Mouse (Mus musculus) embryonic facial prominence, embryonic 13.5 days (tissue): ENCODE measurements around the gene Ramp1. TPM values are rescaled to one million over a fixed set of nuclear protein-coding genes. Genes with fewer than 3 reads are reported as not detected.

Source experiments
- ATAC-seq: fragments of 200-750 bp; cut with Nextera tagmentation; 2 replicates; pipeline ENCODE4 v1.8.0; 2017; ENCODE audit warnings: low read depth; ENCODE audit not compliant: insufficient number of reproducible peaks, insufficient read depth, low FRiP score, low TSS enrichment
- H3K27ac ChIP-seq: fragments of 300-500 bp; sonication (generic); 2 replicates; pipeline ENCODE4 v1.5.1; 2015; ENCODE audit warnings: moderate library complexity, mild to moderate bottlenecking, inconsistent platforms
- H3K27me3 ChIP-seq: fragments of 300-500 bp; sonication (generic); 2 replicates; pipeline ENCODE4 v1.6.1; 2015; ENCODE audit warnings: mild to moderate bottlenecking, inconsistent platforms
- H3K36me3 ChIP-seq: fragments of 300-500 bp; sonication (generic); 2 replicates; pipeline ENCODE4 v1.6.1; 2015; ENCODE audit warnings: mild to moderate bottlenecking, inconsistent platforms
- H3K4me1 ChIP-seq: fragments of 300-500 bp; sonication (generic); 2 replicates; pipeline ENCODE4 v1.6.1; 2015; ENCODE audit warnings: inconsistent platforms
- H3K4me2 ChIP-seq: fragments of 300-500 bp; sonication (generic); 2 replicates; pipeline ENCODE4 v1.6.1; 2015; ENCODE audit warnings: moderate library complexity, mild to moderate bottlenecking, inconsistent platforms
- H3K4me3 ChIP-seq: fragments of 300-500 bp; sonication (generic); 2 replicates; pipeline ENCODE4 v1.5.1; 2015; ENCODE audit warnings: mild to moderate bottlenecking, inconsistent platforms
- H3K9ac ChIP-seq: fragments of 300-500 bp; sonication (generic); 2 replicates; pipeline ENCODE4 v1.6.1; 2015; ENCODE audit warnings: mild to moderate bottlenecking, inconsistent platforms
- H3K9me3 ChIP-seq: fragments of 300-500 bp; sonication (generic); 2 replicates; pipeline ENCODE4 v1.6.1; 2016; ENCODE audit warnings: inconsistent platforms
- WGBS: fragments of 180-500 bp; shearing (Covaris S2); methylation state at CpG from one replicate; pipeline ENCODE4 v1.1.7; 2015; ENCODE audit warnings: mixed read lengths; 5-methylcytosine and 5-hydroxymethylcytosine counted together
- polyA plus RNA-seq: library from polyadenylated mRNA; unstranded; fragments of >200 nt; fragmentation: Nextera tagmentation; extraction: Ambion mirVana; gene quantifications from 2 replicates; pipeline ENCODE4 v1.2.1, GENCODE M21; 2015

Gene Ramp1
- polyA plus RNA-seq, 1 experiment from 2014 or later, result 6.1 TPM

GRCm38 (mm10) chr1:91181261-91181660 lies 1.6 kb downstream of the Ramp1 start:
- Histone ChIP-seq H3K4me1 (peaks cover 31% of the 10 kb centered on the region), H3K36me3 (no peaks in the 10 kb centered on the region), H3K27ac (no peak overlapping the region), H3K9me3 (0 out of 2 replicates have a peak, but pooled peaks cover under 1% of the 10 kb centered on the region), H3K9ac (no peak overlapping the region), H3K4me3 (no peak overlapping the region), H3K4me2 (peak overlapping the region; percentile 16), H3K27me3 (peaks cover 24% of the 10 kb centered on the region)
- 60% methylated on average over 5 of the region's 5 CpGs for WGBS
- ATAC-seq, result no peak

GRCm38 (mm10) chr1:91181784-91182450 lies 2.3 kb downstream of the Ramp1 start:
- peaks cover 31% of the 10 kb centered on the region for H3K4me1 ChIP-seq
- H3K27me3 ChIP-seq, result peaks cover 24% of the 10 kb centered on the region
- H3K4me3 ChIP-seq, result no peak overlapping the region
- 0 out of 2 replicates have a peak, but pooled peaks cover 3% of the 10 kb centered on the region for H3K9me3 ChIP-seq
- 29% methylated on average over 12 of the region's 12 CpGs for WGBS
- no peak overlapping the region for H3K9ac ChIP-seq
- H3K27ac ChIP-seq, result no peak overlapping the region
- ATAC-seq, result no peak
- H3K4me2 ChIP-seq, result peak overlapping the region; percentile 16; the same call in 1 of the 2 replicates
- H3K36me3 ChIP-seq, result no peaks in the 10 kb centered on the region

GRCm38 (mm10) chr1:91183305-91183704 lies 3.7 kb downstream of the Ramp1 start:
- 80% methylated on average over 10 of the region's 10 CpGs for WGBS
- H3K4me2 ChIP-seq, result no peak overlapping the region
- H3K27ac ChIP-seq, result no peak overlapping the region
- H3K9me3 ChIP-seq, result 0 out of 2 replicates have a peak, but pooled peaks cover 3% of the 10 kb centered on the region
- no peak for ATAC-seq
- no peak overlapping the region for H3K9ac ChIP-seq
- H3K27me3 ChIP-seq, result peaks cover 24% of the 10 kb centered on the region
- peaks cover 31% of the 10 kb centered on the region for H3K4me1 ChIP-seq
- no peak overlapping the region for H3K4me3 ChIP-seq
- no peaks in the 10 kb centered on the region for H3K36me3 ChIP-seq

GRCm38 (mm10) chr1:91186677-91187076 lies 7.1 kb downstream of the Ramp1 start:
- WGBS, result 84% methylated on average over 6 of the region's 6 CpGs
- H3K9ac ChIP-seq, result no peak overlapping the region
- H3K9me3 ChIP-seq, result 0 out of 2 replicates have a peak, but pooled peaks cover 3% of the 10 kb centered on the region
- H3K4me2 ChIP-seq, result no peak overlapping the region
- peaks cover 11% of the 10 kb centered on the region; the same call in 1 of the 2 replicates for H3K4me1 ChIP-seq
- H3K27ac ChIP-seq, result no peak overlapping the region
- ATAC-seq, result no peak
- H3K4me3 ChIP-seq, result no peak overlapping the region
- H3K27me3 ChIP-seq, result no peaks in the 10 kb centered on the region
- no peaks in the 10 kb centered on the region for H3K36me3 ChIP-seq

GRCm38 (mm10) chr1:91187315-91187714 lies 7.7 kb downstream of the Ramp1 start:
- no peak for ATAC-seq
- no peaks in the 10 kb centered on the region for H3K27me3 ChIP-seq
- WGBS, result 92% methylated on average over 5 of the region's 5 CpGs
- H3K4me3 ChIP-seq, result no peak overlapping the region
- H3K36me3 ChIP-seq, result no peaks in the 10 kb centered on the region
- 0 out of 2 replicates have a peak, but pooled peaks cover 3% of the 10 kb centered on the region for H3K9me3 ChIP-seq
- no peak overlapping the region for H3K4me2 ChIP-seq
- no peak overlapping the region for H3K27ac ChIP-seq
- H3K9ac ChIP-seq, result no peak overlapping the region
- H3K4me1 ChIP-seq, result peaks cover 5% of the 10 kb centered on the region; the same call in 1 of the 2 replicates

GRCm38 (mm10) chr1:91187786-91188640 lies 8.4 kb downstream of the Ramp1 start:
- 86% methylated on average over 7 of the region's 7 CpGs for WGBS
- Histone ChIP-seq H3K36me3 (no peaks in the 10 kb centered on the region), H3K27ac (no peak overlapping the region), H3K4me2 (no peak overlapping the region), H3K27me3 (no peaks in the 10 kb centered on the region), H3K4me1 (no peaks in the 10 kb centered on the region), H3K9ac (no peak overlapping the region), H3K4me3 (no peak overlapping the region), H3K9me3 (0 out of 2 replicates have a peak, but pooled peaks cover 3% of the 10 kb centered on the region)
- no peak for ATAC-seq

- ATAC-seq, result no peak
- Histone ChIP-seq H3K4me3 (no peak overlapping the region), H3K27me3 (no peaks in the 10 kb centered on the region), H3K9ac (no peak overlapping the region), H3K27ac (no peak overlapping the region), H3K36me3 (no peaks in the 10 kb centered on the region), H3K4me1 (no peaks in the 10 kb centered on the region), H3K9me3 (0 out of 2 replicates have a peak, but pooled peaks cover 3% of the 10 kb centered on the region), H3K4me2 (no peak overlapping the region)
- WGBS, result 88% methylated on average over 10 of the region's 10 CpGs
Measured at GRCm38 (mm10) chr1:91188851-91189460, 9.3 kb downstream of the Ramp1 start.

GRCm38 (mm10) chr1:91192184-91192583 lies 12.6 kb downstream of the Ramp1 start:
- Histone ChIP-seq H3K4me1 (no peaks in the 10 kb centered on the region), H3K27me3 (no peaks in the 10 kb centered on the region), H3K4me3 (no peak overlapping the region), H3K9ac (no peak overlapping the region), H3K36me3 (no peaks in the 10 kb centered on the region), H3K27ac (no peak overlapping the region), H3K9me3 (no peaks in the 10 kb centered on the region), H3K4me2 (no peak overlapping the region)
- no peak for ATAC-seq
- WGBS, result 62% methylated on average over 8 of the region's 8 CpGs

- H3K9ac ChIP-seq, result no peak overlapping the region
- no peaks in the 10 kb centered on the region for H3K9me3 ChIP-seq
- no peaks in the 10 kb centered on the region for H3K4me1 ChIP-seq
- ATAC-seq, result no peak
- no peaks in the 10 kb centered on the region for H3K27me3 ChIP-seq
- no peak overlapping the region for H3K4me3 ChIP-seq
- no peaks in the 10 kb centered on the region for H3K36me3 ChIP-seq
- 85% methylated on average over 4 of the region's 4 CpGs for WGBS
- H3K4me2 ChIP-seq, result no peak overlapping the region
- no peak overlapping the region for H3K27ac ChIP-seq
Measured at GRCm38 (mm10) chr1:91193242-91193641, 13.6 kb downstream of the Ramp1 start.

GRCm38 (mm10) chr1:91193680-91194079 lies 14.1 kb downstream of the Ramp1 start:
- 88% methylated on average over 4 of the region's 4 CpGs for WGBS
- H3K27ac ChIP-seq, result no peak overlapping the region
- no peak overlapping the region for H3K4me3 ChIP-seq
- H3K4me2 ChIP-seq, result no peak overlapping the region
- H3K4me1 ChIP-seq, result no peaks in the 10 kb centered on the region
- no peaks in the 10 kb centered on the region for H3K27me3 ChIP-seq
- H3K36me3 ChIP-seq, result no peaks in the 10 kb centered on the region
- H3K9me3 ChIP-seq, result no peaks in the 10 kb centered on the region
- H3K9ac ChIP-seq, result no peak overlapping the region
- no peak for ATAC-seq

- 80% methylated on average over 10 of the region's 10 CpGs for WGBS
- Histone ChIP-seq H3K4me1 (peaks cover 10% of the 10 kb centered on the region; the same call in 1 of the 2 replicates), H3K4me3 (no peak overlapping the region), H3K36me3 (no peaks in the 10 kb centered on the region), H3K27ac (no peak overlapping the region), H3K9me3 (no peaks in the 10 kb centered on the region), H3K27me3 (no peaks in the 10 kb centered on the region), H3K4me2 (no peak overlapping the region), H3K9ac (no peak overlapping the region)
- no peak for ATAC-seq
Measured at GRCm38 (mm10) chr1:91199793-91200192, 20.2 kb downstream of the Ramp1 start.
